Mouse (Mus musculus) heart, embryonic 14.5 days (tissue): ENCODE results near the gene Slc46a2. TPM values are rescaled to one million over a fixed set of nuclear protein-coding genes. Genes with fewer than 3 reads are reported as not detected.

Experiments used
- ATAC-seq: fragments of 200-750 bp; cut with Nextera tagmentation; 2 replicates; pipeline ENCODE4 v1.8.0; 2017; ENCODE audit warnings: low read depth, moderate TSS enrichment; ENCODE audit not compliant: insufficient number of reproducible peaks, insufficient read depth, low FRiP score
- H3K27ac ChIP-seq, 2 experiments: fragments of 200-500 bp in 1 of 2; fragments of 300-500 bp in 1 of 2; sonication (generic) in 1 of 2; replicated peaks in 1 of 2; 2 replicates each; pipeline ENCODE4 v1.5.1; 2012 to 2014; ENCODE audit warnings: low read depth in 2 of 2, low read length in 2 of 2, control low read depth in 1 of 2, mild to moderate bottlenecking in 1 of 2, mixed read lengths in 1 of 2; ENCODE audit not compliant: control insufficient read depth in 1 of 2, insufficient read depth in 1 of 2
- H3K27me3 ChIP-seq: fragments of 300-500 bp; sonication (generic); 2 replicates; pipeline ENCODE4 v1.6.1; 2014; ENCODE audit warnings: mild to moderate bottlenecking, low read length, control low read depth; ENCODE audit not compliant: control insufficient read depth, insufficient read depth
- H3K36me3 ChIP-seq: fragments of 300-500 bp; sonication (generic); 2 replicates; pipeline ENCODE4 v1.6.1; 2014; ENCODE audit warnings: mild to moderate bottlenecking, control low read depth, low read length, mixed read lengths; ENCODE audit not compliant: control insufficient read depth, insufficient read depth
- H3K4me1 ChIP-seq, 2 experiments: fragments of 200-500 bp in 1 of 2; fragments of 300-500 bp in 1 of 2; sonication (generic) in 1 of 2; 2 replicates each; pipeline ENCODE4 v1.6.1; 2012 to 2014; ENCODE audit warnings: low read length in 2 of 2, control low read depth in 1 of 2, mixed read lengths in 1 of 2; ENCODE audit not compliant: control insufficient read depth in 2 of 2, insufficient read depth in 2 of 2
- H3K4me2 ChIP-seq: fragments of 300-500 bp; sonication (generic); 2 replicates; pipeline ENCODE4 v1.6.1; 2014; ENCODE audit warnings: mild to moderate bottlenecking, low read length
- H3K4me3 ChIP-seq, 2 experiments: fragments of 200-500 bp in 1 of 2; fragments of 300-500 bp in 1 of 2; sonication (generic) in 1 of 2; 2 replicates each; pipeline ENCODE4 v1.5.1; 2012 to 2014; ENCODE audit warnings: low read length in 2 of 2, mild to moderate bottlenecking in 2 of 2, control low read depth in 1 of 2, low read depth in 1 of 2, moderate library complexity in 1 of 2; ENCODE audit not compliant: control insufficient read depth in 1 of 2, insufficient read depth in 1 of 2
- H3K9ac ChIP-seq: fragments of 300-500 bp; sonication (generic); 2 replicates; pipeline ENCODE4 v1.6.1; 2014; ENCODE audit warnings: mild to moderate bottlenecking, low read length
- H3K9me3 ChIP-seq: fragments of 300-500 bp; sonication (generic); 2 replicates; pipeline ENCODE4 v1.6.1; 2016; ENCODE audit warnings: low read length, control low read depth; ENCODE audit not compliant: control insufficient read depth
- WGBS: fragments of 180-500 bp; shearing (Covaris S2); extraction: QIAGEN DNeasy Blood & Tissue Kit; methylation state at CpG from one replicate; pipeline ENCODE4 v1.1.7; 2014; 5-methylcytosine and 5-hydroxymethylcytosine counted together
- polyA plus RNA-seq: library from polyadenylated mRNA; unstranded; fragments of >200 nt; fragmentation: Nextera tagmentation; extraction: Ambion mirVana; gene quantifications from 2 replicates; pipeline ENCODE4 v1.2.1, GENCODE M21; 2014

Gene Slc46a2
- polyA plus RNA-seq, 1 experiment from 2014 or later = 0.11 TPM

GRCm38 (mm10) chr4:59877025-59877424 lies 37.8 kb downstream of the Slc46a2 start:
- no peak for ATAC-seq
- H3K9me3 ChIP-seq = no peaks in the 10 kb centered on the region
- H3K27me3 ChIP-seq = no peaks in the 10 kb centered on the region
- H3K36me3 ChIP-seq = peaks cover 18% of the 10 kb centered on the region
- H3K9ac ChIP-seq = no peak overlapping the region
- H3K27ac ChIP-seq = no peak overlapping the region
- H3K4me2 ChIP-seq = no peak overlapping the region
- 0 out of 4 replicates have a peak, but pooled peaks cover 0 to 6% of the 10 kb centered on the region in 2 experiments for H3K4me1 ChIP-seq
- 90% methylated on average over 2 of the region's 2 CpGs for WGBS
- H3K4me3 ChIP-seq = no peak overlapping the region

GRCm38 (mm10) chr4:59876570-59876969 lies 38.3 kb downstream of the Slc46a2 start:
- peaks cover 18% of the 10 kb centered on the region for H3K36me3 ChIP-seq
- no peak overlapping the region for H3K9ac ChIP-seq
- H3K27me3 ChIP-seq = no peaks in the 10 kb centered on the region
- ATAC-seq = no peak
- no peak overlapping the region for H3K4me2 ChIP-seq
- no peak overlapping the region for H3K27ac ChIP-seq
- no peak overlapping the region for H3K4me3 ChIP-seq
- H3K9me3 ChIP-seq = no peaks in the 10 kb centered on the region
- WGBS = 80% methylated on average over 6 of the region's 6 CpGs
- 0 out of 4 replicates have a peak, but pooled peaks cover 0 to 6% of the 10 kb centered on the region in 2 experiments for H3K4me1 ChIP-seq

GRCm38 (mm10) chr4:59873830-59874229 lies 41.0 kb downstream of the Slc46a2 start:
- Histone ChIP-seq H3K4me2 (no peak overlapping the region), H3K4me1 (peaks cover 3 to 24% of the 10 kb centered on the region in 2 experiments), H3K9ac (no peak overlapping the region), H3K27ac (no peak overlapping the region), H3K4me3 (no peak overlapping the region), H3K36me3 (peaks cover 2% of the 10 kb centered on the region), H3K9me3 (no peaks in the 10 kb centered on the region), H3K27me3 (no peaks in the 10 kb centered on the region)
- no peak for ATAC-seq
- 63% methylated on average over 5 of the region's 5 CpGs for WGBS

GRCm38 (mm10) chr4:59873240-59873639 lies 41.6 kb downstream of the Slc46a2 start:
- H3K9me3 ChIP-seq = no peaks in the 10 kb centered on the region
- no peaks in the 10 kb centered on the region for H3K27me3 ChIP-seq
- peaks cover 3 to 24% of the 10 kb centered on the region in 2 experiments for H3K4me1 ChIP-seq
- H3K4me3 ChIP-seq = no peak overlapping the region
- H3K9ac ChIP-seq = no peak overlapping the region
- H3K27ac ChIP-seq = no peak overlapping the region
- H3K4me2 ChIP-seq = no peak overlapping the region
- ATAC-seq = no peak
- peaks cover 8% of the 10 kb centered on the region; the same call in 1 of the 2 replicates for H3K36me3 ChIP-seq
- 46% methylated on average over 6 of the region's 6 CpGs for WGBS

GRCm38 (mm10) chr4:59870859-59871591 lies 43.8 kb downstream of the Slc46a2 start:
- Histone ChIP-seq H3K4me1 (peaks cover 3 to 24% of the 10 kb centered on the region in 2 experiments), H3K4me3 (no peak overlapping the region), H3K27me3 (no peaks in the 10 kb centered on the region), H3K27ac (peak overlapping the region; percentile 39 to 46), H3K36me3 (peaks cover 8% of the 10 kb centered on the region; the same call in 1 of the 2 replicates), H3K9me3 (no peaks in the 10 kb centered on the region), H3K4me2 (no peak overlapping the region), H3K9ac (peak overlapping the region; percentile 1; the same call in 1 of the 2 replicates)
- 31% methylated on average over 9 of the region's 9 CpGs for WGBS
- peak; percentile 19; the same call in 1 of the 2 replicates for ATAC-seq

GRCm38 (mm10) chr4:59870433-59870832 lies 44.4 kb downstream of the Slc46a2 start:
- no peak for ATAC-seq

GRCm38 (mm10) chr4:59869488-59870057 lies 45.3 kb downstream of the Slc46a2 start:
- Histone ChIP-seq H3K27me3 (no peaks in the 10 kb centered on the region), H3K4me2 (no peak overlapping the region), H3K36me3 (peaks cover 8% of the 10 kb centered on the region; the same call in 1 of the 2 replicates), H3K4me1 (peaks cover 3 to 24% of the 10 kb centered on the region in 2 experiments), H3K4me3 (no peak overlapping the region), H3K9me3 (no peaks in the 10 kb centered on the region), H3K27ac (peak overlapping the region in 1 of 2 experiments; percentile 78; a peak in 2 of 4 replicates), H3K9ac (no peak overlapping the region)
- ATAC-seq = no peak
- WGBS = 41% methylated on average over 6 of the region's 6 CpGs

More at GRCm38 (mm10) chr4:59870433-59870832, 44.4 kb downstream of the Slc46a2 start:
- Histone ChIP-seq H3K9ac (no peak overlapping the region), H3K4me3 (no peak overlapping the region), H3K27me3 (no peaks in the 10 kb centered on the region), H3K36me3 (peaks cover 8% of the 10 kb centered on the region; the same call in 1 of the 2 replicates), H3K9me3 (no peaks in the 10 kb centered on the region), H3K27ac (peak overlapping the region; percentile 39 to 46), H3K4me1 (peaks cover 3 to 24% of the 10 kb centered on the region in 2 experiments), H3K4me2 (no peak overlapping the region)
- WGBS = 55% methylated on average over 6 of the region's 6 CpGs
